Mouse (Mus musculus) cerebellum, adult 2 months (tissue): ENCODE measurements around the gene Ccdc87. TPM values are rescaled to one million over a fixed set of nuclear protein-coding genes. Genes with fewer than 3 reads are reported as not detected.
A peak's percentile ranks its signal among the peaks of the same experiment; 100 is the strongest.

Experiments used
- DNase-seq, 2 experiments: peaks; one replicate each; pipeline ENCODE4 v3.0.0; 2021
- H3K27ac ChIP-seq: fragments of 200-500 bp; 2 replicates; pipeline ENCODE4 v1.5.1; 2012; ENCODE audit warnings: low read length, control low read depth, inconsistent platforms; ENCODE audit not compliant: insufficient read depth
- H3K27me3 ChIP-seq: fragments of 200-500 bp; 2 replicates; pipeline ENCODE4 v1.6.1; 2012; ENCODE audit warnings: inconsistent platforms, mild to moderate bottlenecking, low read length, moderate library complexity; ENCODE audit not compliant: control insufficient read depth, insufficient read depth
- H3K4me1 ChIP-seq: fragments of 200-500 bp; 2 replicates; pipeline ENCODE4 v1.6.1; 2011; ENCODE audit warnings: low read length; ENCODE audit not compliant: control insufficient read depth, insufficient read depth
- H3K4me3 ChIP-seq: fragments of 200-500 bp; replicated peaks from 2 replicates; pipeline ENCODE3; 2011; ENCODE audit warnings: mild to moderate bottlenecking, low read depth, low read length, control low read depth; ENCODE audit not compliant: insufficient read depth
- CTCF ChIP-seq: fragments of 200-500 bp; IDR thresholded peaks from 2 replicates; pipeline ENCODE4 v1.5.1; 2011; ENCODE audit warnings: low read depth, mild to moderate bottlenecking, control low read depth, low read length, moderate library complexity, borderline replicate concordance; ENCODE audit not compliant: insufficient read depth
- POLR2A ChIP-seq: fragments of 200-500 bp; IDR thresholded peaks from 2 replicates; pipeline ENCODE4 v1.6.1; 2011; ENCODE audit warnings: low read length, control low read depth, borderline replicate concordance; ENCODE audit not compliant: insufficient read depth
- WGBS: fragments of 180-500 bp; shearing (Covaris S2); methylation state at CpG from one replicate; pipeline ENCODE4 v1.1.7; 2018; 5-methylcytosine and 5-hydroxymethylcytosine counted together
- polyA plus RNA-seq: library from polyadenylated mRNA; depleted of rRNA; stranded (reverse); fragments of >200 nt; gene quantifications from 2 replicates; pipeline ENCODE4 v1.2.3, GENCODE M21; 2012

The Ccdc87 gene
- polyA plus RNA-seq, 1 experiment: 0.64 TPM

DNA sequence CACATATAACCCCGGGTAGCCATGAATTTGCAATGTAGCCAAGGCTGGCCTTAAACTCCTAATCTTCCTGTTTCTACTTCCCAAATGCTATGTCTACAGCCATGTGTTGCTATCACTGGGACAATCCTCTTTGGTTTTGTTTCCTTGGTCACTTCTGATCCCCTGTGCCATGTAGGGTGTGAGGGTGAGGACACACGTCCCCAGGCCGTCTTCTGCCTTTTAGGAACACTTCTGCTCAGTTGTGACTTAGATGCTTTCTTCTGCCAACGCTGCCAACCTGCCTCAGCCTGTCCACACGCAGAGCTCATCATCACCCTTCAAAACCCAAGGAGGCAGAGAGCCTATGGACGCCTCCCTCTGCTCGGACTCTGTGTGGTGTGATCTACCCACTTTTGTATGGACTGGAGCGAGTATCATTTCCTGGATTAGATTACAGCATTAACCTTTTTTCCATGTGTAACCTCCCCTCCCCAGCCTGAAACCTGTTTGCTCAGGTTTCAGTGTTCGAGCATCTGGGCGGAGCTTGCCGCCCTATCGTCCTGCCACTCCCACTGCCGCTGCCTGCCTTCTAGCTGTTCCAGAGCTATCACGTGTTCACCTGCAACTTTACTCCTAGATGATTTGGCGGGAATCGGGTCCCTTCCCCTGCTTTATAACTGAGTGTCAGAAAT lies 10.6 kb upstream of the Ccdc87 start:
- 53% methylated on average over 16 of the region's 16 CpGs for WGBS
- no peaks in the 10 kb centered on the region for H3K27me3 ChIP-seq
- H3K4me3 ChIP-seq: no peak overlapping the region
- H3K27ac ChIP-seq: no peak overlapping the region
- no peak for DNase-seq
- TF ChIP-seq CTCF (no peak), POLR2A (no peak)
- peaks cover 6% of the 10 kb centered on the region for H3K4me1 ChIP-seq

DNA sequence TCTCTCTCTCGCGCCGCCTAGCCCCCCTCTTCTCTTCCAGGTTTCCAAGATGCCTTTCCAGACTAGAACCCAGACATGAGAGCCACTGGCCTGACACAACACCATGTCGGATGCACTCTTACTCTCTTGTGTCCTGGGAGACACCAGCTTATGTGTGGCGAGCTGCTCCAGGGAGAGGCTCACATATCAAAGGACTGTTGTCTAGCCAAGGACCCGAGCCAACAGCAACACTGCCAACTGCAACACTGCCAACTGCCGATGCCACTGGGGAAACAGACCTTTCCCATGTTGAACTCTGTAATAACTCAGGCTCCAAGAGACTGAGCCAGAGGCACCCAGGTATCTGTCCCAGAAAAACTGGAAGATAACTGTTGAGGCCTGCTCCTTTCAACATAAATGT lies 10.0 kb upstream of the Ccdc87 start:
- no peak for TF ChIP-seq CTCF
- TF ChIP-seq POLR2A: no peak
- Histone ChIP-seq H3K27me3 (no peaks in the 10 kb centered on the region), H3K4me3 (no peak overlapping the region), H3K4me1 (peaks cover 6% of the 10 kb centered on the region), H3K27ac (no peak overlapping the region)
- 4% methylated on average over 7 of the region's 7 CpGs for WGBS
- DNase-seq: peak; percentile 86

DNA sequence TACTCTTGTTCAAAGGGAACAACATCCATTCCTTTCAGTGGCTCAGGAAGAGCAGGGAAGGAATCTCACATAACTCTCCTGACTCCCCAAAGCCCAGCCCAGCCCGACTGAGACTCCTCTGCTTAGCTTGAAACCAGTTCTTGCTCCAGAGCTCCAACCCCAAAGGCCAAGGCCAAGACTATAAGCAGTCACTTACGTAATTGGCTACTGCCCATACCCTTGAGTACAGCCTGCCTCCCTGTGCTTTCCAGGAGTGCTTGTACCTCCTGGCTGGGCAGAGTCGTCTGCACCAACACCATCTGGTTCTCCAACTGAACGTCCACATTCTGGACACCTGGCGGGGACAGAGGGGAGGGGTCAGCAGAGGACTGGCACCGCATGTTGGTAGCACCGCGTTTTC lies 5.2 kb upstream of the Ccdc87 start:
- H3K27me3 ChIP-seq: no peaks in the 10 kb centered on the region
- no peak overlapping the region for H3K27ac ChIP-seq
- 62% methylated on average over 8 of the region's 8 CpGs for WGBS
- H3K4me3 ChIP-seq: no peak overlapping the region
- TF ChIP-seq CTCF: no peak
- TF ChIP-seq POLR2A: no peak
- H3K4me1 ChIP-seq: peaks cover 6% of the 10 kb centered on the region
- no peak for DNase-seq

DNA sequence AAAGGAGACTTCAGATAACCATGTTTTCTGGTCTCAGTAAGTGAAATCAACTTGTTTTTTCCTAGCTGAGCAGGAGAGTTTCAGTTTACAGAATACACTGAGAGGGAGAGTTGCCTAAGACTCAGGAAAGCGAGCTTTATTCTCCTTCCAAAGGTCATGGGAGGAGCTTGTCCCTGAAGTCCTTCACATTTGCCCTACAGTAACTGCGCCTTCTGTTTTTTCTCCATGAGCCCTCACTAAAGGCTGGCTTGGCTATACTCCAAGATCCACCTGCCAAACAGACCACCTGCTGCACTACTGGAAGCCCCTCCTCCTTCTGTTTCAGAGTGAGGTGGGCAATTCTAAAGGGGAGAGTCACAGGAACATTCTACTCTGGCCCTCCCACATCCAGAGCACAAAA lies 3.1 kb upstream of the Ccdc87 start:
- no peak overlapping the region for H3K27ac ChIP-seq
- H3K4me3 ChIP-seq: no peak overlapping the region
- H3K27me3 ChIP-seq: no peaks in the 10 kb centered on the region
- 0 out of 2 replicates have a peak, but pooled peaks cover 3% of the 10 kb centered on the region for H3K4me1 ChIP-seq
- WGBS: 66% methylated on average over 2 of the region's 2 CpGs
- TF ChIP-seq POLR2A (no peak), CTCF (no peak)
- DNase-seq: no peak

DNA sequence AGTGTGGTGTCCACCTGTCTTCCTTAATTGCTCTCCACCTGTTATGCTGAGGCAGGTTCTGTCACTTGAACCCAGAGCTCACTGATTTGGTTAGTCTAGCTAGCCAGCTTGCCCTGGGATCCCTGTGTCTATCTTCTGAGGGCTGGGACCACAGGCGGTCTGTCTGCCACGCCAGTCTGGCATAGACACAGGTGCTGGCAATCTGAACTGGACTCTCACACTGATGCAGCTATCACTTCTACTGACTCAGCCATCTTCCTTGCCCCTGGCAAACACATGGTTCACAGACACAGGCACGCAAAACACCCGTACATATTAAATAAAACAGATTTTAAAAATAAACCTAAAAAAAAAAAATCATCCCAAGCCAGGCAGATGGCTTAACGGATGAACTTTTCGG lies 2.1 kb upstream of the Ccdc87 start:
- 63% methylated on average over 6 of the region's 6 CpGs for WGBS
- no peak for DNase-seq
- H3K27me3 ChIP-seq: no peaks in the 10 kb centered on the region
- H3K4me1 ChIP-seq: 0 out of 2 replicates have a peak, but pooled peaks cover 3% of the 10 kb centered on the region
- H3K4me3 ChIP-seq: no peak overlapping the region
- TF ChIP-seq POLR2A (no peak), CTCF (no peak)
- H3K27ac ChIP-seq: no peak overlapping the region

DNA sequence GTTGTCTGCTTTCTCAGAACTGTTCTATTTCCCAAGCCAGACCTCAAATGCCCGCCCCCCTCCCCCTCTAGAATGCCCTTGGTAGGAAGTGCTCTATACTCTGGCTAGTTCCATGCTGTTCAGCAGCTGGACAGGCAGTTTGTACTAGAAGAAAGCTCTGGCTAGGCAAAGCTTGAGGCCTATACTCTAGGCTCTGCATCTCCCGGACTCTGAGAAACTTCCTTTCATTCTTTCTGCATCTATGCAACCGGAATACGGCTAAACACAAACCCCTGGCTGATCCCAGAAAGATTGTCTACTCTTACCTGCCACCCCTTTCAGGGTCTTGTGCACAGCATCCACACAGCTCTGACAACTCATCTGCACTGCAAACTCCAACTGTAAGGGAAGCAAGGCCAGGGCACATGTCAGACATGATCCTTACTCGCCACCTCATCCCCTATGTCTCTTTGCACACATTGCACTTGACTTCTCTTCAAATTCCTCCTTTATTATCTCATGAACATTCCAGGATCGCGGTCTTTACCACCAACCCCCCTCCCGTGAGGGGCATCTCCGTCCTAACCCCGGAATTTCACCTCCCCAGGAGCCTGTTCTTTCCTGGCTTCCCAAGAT lies 533 bp upstream of the Ccdc87 start:
- DNase-seq: no peak
- TF ChIP-seq CTCF (no peak), POLR2A (no peak)
- H3K4me1 ChIP-seq: 0 out of 2 replicates have a peak, but pooled peaks cover 3% of the 10 kb centered on the region
- no peak overlapping the region for H3K27ac ChIP-seq
- H3K27me3 ChIP-seq: no peaks in the 10 kb centered on the region
- 24% methylated on average over 10 of the region's 10 CpGs for WGBS
- H3K4me3 ChIP-seq: peak overlapping the region; percentile 92

DNA sequence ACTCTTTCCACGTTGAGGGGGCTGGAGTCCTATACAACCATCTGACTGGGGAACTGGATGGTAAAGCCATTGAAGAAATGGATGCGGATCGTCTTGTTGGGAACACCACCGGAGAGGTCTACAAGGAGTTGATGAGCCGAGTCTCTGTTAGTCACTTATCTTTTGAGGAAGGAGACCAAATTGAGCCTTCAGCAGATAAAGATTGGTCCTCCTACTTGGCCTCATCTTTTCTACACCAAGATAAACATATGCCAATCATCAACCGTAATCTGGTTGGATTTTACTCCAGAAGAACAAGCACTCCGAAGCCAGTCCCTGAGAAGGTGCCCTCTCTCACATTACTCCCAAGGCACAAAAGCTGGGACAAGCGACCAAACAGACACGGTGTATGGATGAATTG lies 1.7 kb downstream of the Ccdc87 start:
- Histone ChIP-seq H3K27ac (no peak overlapping the region), H3K4me1 (0 out of 2 replicates have a peak, but pooled peaks cover 3% of the 10 kb centered on the region), H3K4me3 (no peak overlapping the region), H3K27me3 (no peaks in the 10 kb centered on the region)
- no peak for TF ChIP-seq CTCF
- TF ChIP-seq POLR2A: no peak
- 85% methylated on average over 9 of the region's 9 CpGs for WGBS
- DNase-seq: no peak

DNA sequence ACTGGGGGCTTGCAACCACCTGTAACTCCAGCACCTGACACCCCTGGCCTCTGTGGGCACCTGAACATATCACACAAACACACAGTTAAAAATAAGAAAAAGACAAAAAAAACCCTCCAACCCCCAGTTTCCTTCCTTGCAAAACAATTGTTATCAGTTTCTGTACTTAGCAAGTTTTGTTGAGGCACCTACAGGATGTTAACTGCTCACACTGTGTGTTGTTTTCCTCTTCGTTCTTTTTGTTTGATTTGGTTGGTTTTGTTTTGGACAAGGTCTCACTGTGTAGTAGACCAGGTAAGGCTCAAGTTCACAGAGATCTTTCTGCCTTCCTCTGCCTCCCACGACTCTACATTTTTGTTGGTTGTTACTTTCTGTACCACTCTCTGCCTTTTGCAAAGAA lies 3.4 kb downstream of the Ccdc87 start:
- no peaks in the 10 kb centered on the region; the same call in 1 of the 2 replicates for H3K27me3 ChIP-seq
- H3K4me3 ChIP-seq: no peak overlapping the region
- 0 out of 2 replicates have a peak, but pooled peaks cover 3% of the 10 kb centered on the region for H3K4me1 ChIP-seq
- no peak for TF ChIP-seq POLR2A
- no peak for TF ChIP-seq CTCF
- H3K27ac ChIP-seq: no peak overlapping the region
- no peak for DNase-seq
- 71% methylated on average over 2 of the region's 2 CpGs for WGBS
